Mouse (Mus musculus): ENCODE measurements around the gene Dnm3. TPM values are rescaled to one million over a fixed set of nuclear protein-coding genes. Genes with fewer than 3 reads are reported as not detected.

The Dnm3 gene
- polyA plus RNA-seq, 1 experiment from 2014 or later, result 25.7 TPM

MicroRNA genes within 50 kb of the gene (microRNA counts, 519-probe panel; counts per million panel counts)
- 7,269 counts per million, percentile 100 among the panel's probes with 10 or more counts for microRNA mmu-miR-199a-3p
- 6,384 counts per million, percentile 98 among the panel's probes with 10 or more counts for microRNA mmu-miR-199a-5p
- microRNA mmu-miR-214, result 3,796 counts per million, percentile 78 among the panel's probes with 10 or more counts

Small RNA genes lying within 50 kb of the gene (microRNA-seq; reads per million reads assigned to microRNA genes)
- gene Mir199a-2, result 153 reads per million, percentile 53 among the genes with 10 or more reads in this experiment
- 10,394 reads per million, percentile 95 among the genes with 10 or more reads in this experiment for gene Mir214

Other genes starting within 250 kb of the Dnm3 start
- 21.9 and 23.6 TPM in 2 replicates for gene Mettl13, start 70.5 kb upstream of the Dnm3 start, polyA plus RNA-seq (2016; fragmentation: Nextera tagmentation; extraction: Ambion mirVana)
- gene Vamp4, start 92.5 kb upstream of the Dnm3 start, polyA plus RNA-seq (2016; fragmentation: Nextera tagmentation; extraction: Ambion mirVana), result 68.4 and 74.9 TPM in 2 replicates
- gene Myoc, start 161.1 kb upstream of the Dnm3 start, polyA plus RNA-seq (2016; fragmentation: Nextera tagmentation; extraction: Ambion mirVana), result not detected in 2 replicates
- gene Myocos, start 180.2 kb upstream of the Dnm3 start, polyA plus RNA-seq (2016; fragmentation: Nextera tagmentation; extraction: Ambion mirVana), result not detected in 2 replicates

Measured in hindbrain, embryonic 12.5 days (tissue).